In the genomic region with DNA sequence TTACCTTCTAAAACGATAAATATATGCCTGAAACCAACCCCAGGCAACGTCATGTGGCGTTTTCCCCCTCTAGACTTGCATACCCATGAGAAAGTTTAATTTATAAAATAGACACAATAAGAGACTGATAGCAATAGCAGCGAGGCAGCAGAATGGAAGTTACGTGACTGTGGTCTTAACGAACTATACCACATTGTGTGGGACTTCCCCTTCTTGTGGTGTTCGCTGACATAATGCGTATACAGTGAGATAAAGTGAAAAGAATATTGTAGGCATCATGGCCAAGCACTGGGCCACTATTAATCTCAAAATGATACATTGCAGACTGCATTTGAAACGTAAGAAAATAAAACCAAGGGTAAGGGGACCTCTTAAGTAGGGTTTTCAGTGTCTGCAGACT, we compare ENCODE assay signal across 8 mouse cellular contexts.
DNase-seq lines count a peak whose midpoint lies in the region; ATAC-seq and TF ChIP-seq lines count a peak whose summit lies in the region.
"Had no signal": no experiment of that assay in that cellular context is flagged by ENCODE, and none has a peak within 500 bp of the region (broad histone marks: within the 10 kb centered on the region; RNA-seq: fewer than 3 reads in every experiment).

No protein-coding gene starts in this region.

- TF ChIP-seq POLR2A in cerebellum, adult 2 months (IDR thresholded peaks at IDR 0.05; ENCODE audit: borderline replicate concordance, insufficient read depth, low read length): no peak

- H3K36me3 ChIP-seq in forebrain, embryonic 11.5 days (ENCODE audit: control insufficient read depth, insufficient read depth, low read length): peaks cover 5% of the 10 kb centered on the region
- peaks cover 29% of the 10 kb centered on the region; the same call in 1 of the 2 replicates for H3K36me3 ChIP-seq in liver, embryonic 15.5 days (replicated peaks)
- H3K36me3 ChIP-seq in stomach, embryonic 16.5 days (ENCODE audit: control insufficient read depth, insufficient read depth, low read length): peaks cover 27% of the 10 kb centered on the region

- DNase-seq in spleen, postnatal 36 days (ENCODE audit: low spot score in 2 of 2): peak; percentile 31 to 37
- DNase-seq in spleen, postnatal 10 days (ENCODE audit: low spot score in 2 of 2): no peak
- DNase-seq in forebrain, embryonic 11.5 days (ENCODE audit: low spot score): no peak
- no peak for DNase-seq in gastrocnemius, adult 8-10 months (ENCODE audit: low spot score in 2 of 2)
- no peak for DNase-seq in cerebellum, adult 2 months

- ATAC-seq in forebrain, embryonic 11.5 days (replicated peaks; ENCODE audit: low FRiP score): peak; percentile 51; the same call in 1 of the 2 replicates
- 0 out of 2 replicates have a peak, but pooled peaks have one; percentile 31 for ATAC-seq in liver, embryonic 15.5 days (ENCODE audit: insufficient read depth)
- no peak for ATAC-seq in stomach, embryonic 16.5 days (ENCODE audit: insufficient read depth, low FRiP score)

- no peaks in the 10 kb centered on the region for H3K9me3 ChIP-seq in forebrain, embryonic 11.5 days (ENCODE audit: control insufficient read depth, low read length)
- H3K9me3 ChIP-seq in liver, embryonic 15.5 days (replicated peaks): no peaks in the 10 kb centered on the region
- no peaks in the 10 kb centered on the region for H3K9me3 ChIP-seq in stomach, embryonic 16.5 days (replicated peaks; ENCODE audit: control insufficient read depth, low read length)

- no peak overlapping the region for H3K9ac ChIP-seq in forebrain, embryonic 11.5 days (ENCODE audit: low read length)
- H3K9ac ChIP-seq in liver, embryonic 15.5 days: no peak overlapping the region
- H3K9ac ChIP-seq in stomach, embryonic 16.5 days (ENCODE audit: low read length): no peak overlapping the region

- peaks cover 9% of the 10 kb centered on the region; the same call in 1 of the 2 replicates for H3K4me1 ChIP-seq in forebrain, embryonic 11.5 days (replicated peaks; ENCODE audit: control insufficient read depth, insufficient read depth, low read length)
- peaks cover 2% of the 10 kb centered on the region; the same call in 1 of the 2 replicates for H3K4me1 ChIP-seq in liver, embryonic 15.5 days (replicated peaks)
- peaks cover 22% of the 10 kb centered on the region for H3K4me1 ChIP-seq in stomach, embryonic 16.5 days (ENCODE audit: control insufficient read depth, insufficient read depth, low read length)
- H3K4me1 ChIP-seq in cerebellum, adult 2 months (ENCODE audit: control insufficient read depth, insufficient read depth, low read length): peaks cover 10% of the 10 kb centered on the region

- no peak for TF ChIP-seq CTCF in cerebellum, adult 2 months (IDR thresholded peaks at IDR 0.05; ENCODE audit: borderline replicate concordance, insufficient read depth, low read depth, low read length)

- H3K27ac ChIP-seq in forebrain, embryonic 11.5 days (ENCODE audit: low read depth, low read length): peak overlapping the region; percentile 69; the same call in 1 of the 2 replicates
- no peak overlapping the region for H3K27ac ChIP-seq in liver, embryonic 15.5 days (replicated peaks)
- H3K27ac ChIP-seq in stomach, embryonic 16.5 days (ENCODE audit: low read length): peak overlapping the region; percentile 94
- no peak overlapping the region for H3K27ac ChIP-seq in cerebellum, adult 2 months (ENCODE audit: insufficient read depth, low read length)

- 59% methylated on average over 9 of the region's 9 CpGs for WGBS in forebrain, embryonic 11.5 days
- WGBS in liver, embryonic 15.5 days (ENCODE audit: insufficient replicate concordance): 16% methylated on average over 9 of the region's 9 CpGs
- 60% methylated on average over 9 of the region's 9 CpGs for WGBS in stomach, embryonic 16.5 days
- 85% methylated on average over 9 of the region's 9 CpGs for WGBS in cerebellum, adult 2 months

- H3K4me2 ChIP-seq in forebrain, embryonic 11.5 days (ENCODE audit: low read depth, low read length, severe bottlenecking): no peak overlapping the region
- H3K4me2 ChIP-seq in liver, embryonic 15.5 days: no peak overlapping the region
- H3K4me2 ChIP-seq in stomach, embryonic 16.5 days (ENCODE audit: low read depth, low read length): no peak overlapping the region

- no peaks in the 10 kb centered on the region for H3K27me3 ChIP-seq in forebrain, embryonic 11.5 days (ENCODE audit: control insufficient read depth, insufficient read depth, low read length)
- H3K27me3 ChIP-seq in liver, embryonic 15.5 days: no peaks in the 10 kb centered on the region
- H3K27me3 ChIP-seq in stomach, embryonic 16.5 days (ENCODE audit: control insufficient read depth, insufficient read depth, low read length): no peaks in the 10 kb centered on the region
- H3K27me3 ChIP-seq in cerebellum, adult 2 months (ENCODE audit: control insufficient read depth, insufficient read depth, low read length): no peaks in the 10 kb centered on the region

- H3K4me3 ChIP-seq in forebrain, embryonic 11.5 days (ENCODE audit: low read depth, low read length): no peak overlapping the region
- no peak overlapping the region for H3K4me3 ChIP-seq in liver, embryonic 15.5 days (replicated peaks)
- H3K4me3 ChIP-seq in stomach, embryonic 16.5 days (replicated peaks; ENCODE audit: low read length): no peak overlapping the region
- H3K4me3 ChIP-seq in cerebellum, adult 2 months (replicated peaks; ENCODE audit: insufficient read depth, low read depth, low read length): no peak overlapping the region
- H3K4me3 ChIP-seq: erythroblast, embryonic 14.5 days had no signal

Comparison
In these comparisons a context has a peak if more than half of its experiments do, and no peak if none do; other contexts are left out.
1. DNase-seq: peak in spleen, postnatal 36 days (2 of 2); none in spleen, postnatal 10 days (0 of 2), forebrain, embryonic 11.5 days (single experiment), gastrocnemius, adult 8-10 months (0 of 2) and cerebellum, adult 2 months (0 of 2).
2. H3K27ac ChIP-seq: peak in forebrain, embryonic 11.5 days (single experiment) and stomach, embryonic 16.5 days (single experiment); none in liver, embryonic 15.5 days (single experiment) and cerebellum, adult 2 months (single experiment).